Mouse (Mus musculus) lung, adult 2 months (tissue): Measurements from ENCODE around the gene Esyt2.

Source experiments
- CTCF ChIP-seq: fragments of 200-500 bp; IDR thresholded peaks from 2 replicates; pipeline ENCODE4 v1.5.1; 2011; ENCODE audit warnings: mild to moderate bottlenecking, low read length, control low read depth; ENCODE audit not compliant: insufficient read depth
- POLR2A ChIP-seq: fragments of 200-500 bp; IDR thresholded peaks from 2 replicates; pipeline ENCODE4 v1.6.1; 2011; ENCODE audit warnings: low read depth, mild to moderate bottlenecking, control low read depth, low read length, borderline replicate concordance; ENCODE audit errors: extremely low read depth

- TF ChIP-seq POLR2A = no peak
- no peak for TF ChIP-seq CTCF
Measured at GRCm38 (mm10) chr12:116231612-116232011, 49.4 kb upstream of the Esyt2 start.
